Mouse (Mus musculus) testis, adult 2 months (tissue): Measurements from ENCODE around the gene Ss18l2.

Source experiments
- CTCF ChIP-seq: fragments of 200-500 bp; IDR thresholded peaks from 2 replicates; pipeline ENCODE4 v1.5.1; 2012; ENCODE audit warnings: low read depth, mild to moderate bottlenecking, inconsistent platforms, low read length, moderate library complexity; ENCODE audit not compliant: control insufficient read depth, insufficient read depth, insufficient replicate concordance
- POLR2A ChIP-seq: fragments of 200-500 bp; IDR thresholded peaks from 2 replicates; pipeline ENCODE4 v1.6.1; 2012; ENCODE audit warnings: low read depth, mild to moderate bottlenecking, inconsistent platforms, low read length, moderate library complexity; ENCODE audit not compliant: control insufficient read depth

DNA sequence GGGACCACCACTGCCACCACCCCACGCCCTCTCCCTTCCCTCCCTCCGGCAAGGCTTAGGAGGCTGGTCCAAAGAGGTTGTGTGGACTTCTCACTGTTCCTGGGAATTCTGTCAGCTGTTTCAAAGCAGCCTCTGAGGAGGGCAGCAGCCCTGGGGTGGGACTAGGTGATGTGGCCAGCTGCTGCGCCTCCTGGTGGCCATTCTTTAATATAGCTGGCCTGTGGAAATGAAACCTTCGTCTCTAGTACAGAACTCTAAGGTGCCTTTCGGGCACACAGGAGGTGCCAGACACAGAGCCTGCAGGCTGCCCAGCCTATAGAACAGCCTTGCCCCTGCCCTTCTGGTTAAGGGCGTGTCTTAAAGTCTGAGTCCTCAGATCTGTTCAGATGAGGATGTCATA lies 30.6 kb upstream of the Ss18l2 start:
- TF ChIP-seq CTCF (peak; percentile 67), POLR2A (no peak)
